Mouse (Mus musculus): ENCODE measurements around the gene Itpr1. TPM values are rescaled to one million over a fixed set of nuclear protein-coding genes. Genes with fewer than 3 reads are reported as not detected.

Gene Itpr1
- polyA plus RNA-seq, 1 experiment from 2014 or later, result 15.0 TPM

GRCm38 (mm10) chr6:108472748-108473147 is 259.9 kb downstream of the Itpr1 start:
- no peak overlapping the region for H3K4me2 ChIP-seq (ENCODE audit: low read length)

DNA sequence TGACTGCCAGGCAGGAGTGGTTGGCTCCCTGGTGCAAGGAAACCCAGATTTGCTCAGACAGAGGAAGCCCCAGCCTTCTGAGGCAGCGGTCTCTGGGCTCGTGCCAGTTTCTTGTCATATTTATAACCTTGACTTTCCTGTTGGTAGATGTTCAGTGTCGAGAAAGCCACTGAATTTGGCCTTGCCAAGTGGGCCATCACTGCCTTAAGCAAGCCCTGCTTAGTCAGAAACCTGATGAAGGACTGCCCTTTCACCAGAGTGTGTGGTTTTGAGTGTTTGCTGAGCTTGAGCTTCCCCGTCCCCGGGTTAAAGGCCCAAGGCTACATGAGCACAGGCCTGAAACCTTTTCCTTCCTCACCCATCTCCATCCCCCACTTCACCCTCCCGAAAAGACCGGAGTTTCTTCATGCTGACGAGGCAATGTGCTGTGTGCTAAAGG is 263.9 kb downstream of the Itpr1 start:
- no peak overlapping the region for H3K27ac ChIP-seq (ENCODE audit: low read length)
- H3K9me3 ChIP-seq (ENCODE audit: control insufficient read depth, low read length), result no peaks in the 10 kb centered on the region
- no peaks in the 10 kb centered on the region for H3K27me3 ChIP-seq (replicated peaks; ENCODE audit: control insufficient read depth, insufficient read depth, low read length)
- no peaks in the 10 kb centered on the region for H3K36me3 ChIP-seq (ENCODE audit: control insufficient read depth, insufficient read depth)
- ATAC-seq, result no peak
- no peak overlapping the region for H3K4me3 ChIP-seq (replicated peaks; ENCODE audit: low read length)
- 82% methylated on average over 8 of the region's 8 CpGs for WGBS
- H3K9ac ChIP-seq (replicated peaks; ENCODE audit: low read depth, low read length), result no peak overlapping the region
- no peaks in the 10 kb centered on the region for H3K4me1 ChIP-seq (replicated peaks; ENCODE audit: control insufficient read depth, insufficient read depth, low read length)
- H3K4me2 ChIP-seq (ENCODE audit: low read length), result no peak overlapping the region

More at GRCm38 (mm10) chr6:108472748-108473147, 259.9 kb downstream of the Itpr1 start:
- ATAC-seq, result no peak
- WGBS, result 88% methylated on average over 3 of the region's 3 CpGs
- Histone ChIP-seq H3K4me3 (replicated peaks; ENCODE audit: low read length) (no peak overlapping the region), H3K9me3 (ENCODE audit: control insufficient read depth, low read length) (no peaks in the 10 kb centered on the region), H3K9ac (replicated peaks; ENCODE audit: low read depth, low read length) (no peak overlapping the region), H3K27ac (ENCODE audit: low read length) (no peak overlapping the region), H3K36me3 (ENCODE audit: control insufficient read depth, insufficient read depth) (no peaks in the 10 kb centered on the region), H3K4me1 (replicated peaks; ENCODE audit: control insufficient read depth, insufficient read depth, low read length) (no peaks in the 10 kb centered on the region), H3K27me3 (replicated peaks; ENCODE audit: control insufficient read depth, insufficient read depth, low read length) (no peaks in the 10 kb centered on the region)

- WGBS, result 92% methylated on average over 6 of the region's 6 CpGs
- ATAC-seq, result no peak
- H3K9ac ChIP-seq (replicated peaks; ENCODE audit: low read depth, low read length), result no peak overlapping the region
- no peak overlapping the region for H3K27ac ChIP-seq (ENCODE audit: low read length)
- no peaks in the 10 kb centered on the region for H3K36me3 ChIP-seq (ENCODE audit: control insufficient read depth, insufficient read depth)
- no peaks in the 10 kb centered on the region for H3K4me1 ChIP-seq (replicated peaks; ENCODE audit: control insufficient read depth, insufficient read depth, low read length)
- no peak overlapping the region for H3K4me3 ChIP-seq (replicated peaks; ENCODE audit: low read length)
- H3K27me3 ChIP-seq (replicated peaks; ENCODE audit: control insufficient read depth, insufficient read depth, low read length), result no peaks in the 10 kb centered on the region
- H3K9me3 ChIP-seq (ENCODE audit: control insufficient read depth, low read length), result no peaks in the 10 kb centered on the region
- H3K4me2 ChIP-seq (ENCODE audit: low read length), result no peak overlapping the region
Measured at GRCm38 (mm10) chr6:108477602-108478001, 264.7 kb downstream of the Itpr1 start.

DNA sequence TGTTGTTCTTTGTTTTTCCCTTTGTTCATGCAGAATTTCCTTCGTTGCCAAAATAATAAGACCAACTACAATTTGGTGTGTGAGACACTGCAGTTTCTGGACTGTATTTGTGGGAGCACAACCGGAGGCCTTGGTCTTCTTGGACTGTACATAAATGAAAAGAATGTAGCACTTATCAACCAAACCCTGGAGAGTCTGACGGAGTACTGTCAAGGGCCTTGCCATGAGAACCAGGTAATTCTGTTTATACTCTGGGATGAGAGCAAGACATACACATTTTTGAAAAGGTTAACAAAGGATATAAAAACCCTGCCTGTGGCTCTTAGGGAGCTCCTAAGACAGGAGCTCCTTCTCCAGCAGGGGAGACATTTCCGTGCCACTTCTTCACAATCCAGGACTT is 268.3 kb downstream of the Itpr1 start:
- Histone ChIP-seq H3K9me3 (ENCODE audit: control insufficient read depth, low read length) (no peaks in the 10 kb centered on the region), H3K4me3 (replicated peaks; ENCODE audit: low read length) (no peak overlapping the region), H3K27ac (ENCODE audit: low read length) (no peak overlapping the region), H3K27me3 (replicated peaks; ENCODE audit: control insufficient read depth, insufficient read depth, low read length) (no peaks in the 10 kb centered on the region), H3K9ac (replicated peaks; ENCODE audit: low read depth, low read length) (no peak overlapping the region), H3K4me2 (ENCODE audit: low read length) (no peak overlapping the region), H3K4me1 (replicated peaks; ENCODE audit: control insufficient read depth, insufficient read depth, low read length) (no peaks in the 10 kb centered on the region), H3K36me3 (ENCODE audit: control insufficient read depth, insufficient read depth) (no peaks in the 10 kb centered on the region)
- no peak for ATAC-seq
- 91% methylated on average over 4 of the region's 4 CpGs for WGBS

GRCm38 (mm10) chr6:108482464-108482863 is 269.6 kb downstream of the Itpr1 start:
- no peak for ATAC-seq
- WGBS, result 93% methylated on average over 5 of the region's 5 CpGs
- Histone ChIP-seq H3K9ac (replicated peaks; ENCODE audit: low read depth, low read length) (no peak overlapping the region), H3K4me1 (replicated peaks; ENCODE audit: control insufficient read depth, insufficient read depth, low read length) (no peaks in the 10 kb centered on the region), H3K4me3 (replicated peaks; ENCODE audit: low read length) (no peak overlapping the region), H3K9me3 (ENCODE audit: control insufficient read depth, low read length) (no peaks in the 10 kb centered on the region), H3K27me3 (replicated peaks; ENCODE audit: control insufficient read depth, insufficient read depth, low read length) (no peaks in the 10 kb centered on the region), H3K36me3 (ENCODE audit: control insufficient read depth, insufficient read depth) (no peaks in the 10 kb centered on the region), H3K27ac (ENCODE audit: low read length) (no peak overlapping the region), H3K4me2 (ENCODE audit: low read length) (no peak overlapping the region)

DNA sequence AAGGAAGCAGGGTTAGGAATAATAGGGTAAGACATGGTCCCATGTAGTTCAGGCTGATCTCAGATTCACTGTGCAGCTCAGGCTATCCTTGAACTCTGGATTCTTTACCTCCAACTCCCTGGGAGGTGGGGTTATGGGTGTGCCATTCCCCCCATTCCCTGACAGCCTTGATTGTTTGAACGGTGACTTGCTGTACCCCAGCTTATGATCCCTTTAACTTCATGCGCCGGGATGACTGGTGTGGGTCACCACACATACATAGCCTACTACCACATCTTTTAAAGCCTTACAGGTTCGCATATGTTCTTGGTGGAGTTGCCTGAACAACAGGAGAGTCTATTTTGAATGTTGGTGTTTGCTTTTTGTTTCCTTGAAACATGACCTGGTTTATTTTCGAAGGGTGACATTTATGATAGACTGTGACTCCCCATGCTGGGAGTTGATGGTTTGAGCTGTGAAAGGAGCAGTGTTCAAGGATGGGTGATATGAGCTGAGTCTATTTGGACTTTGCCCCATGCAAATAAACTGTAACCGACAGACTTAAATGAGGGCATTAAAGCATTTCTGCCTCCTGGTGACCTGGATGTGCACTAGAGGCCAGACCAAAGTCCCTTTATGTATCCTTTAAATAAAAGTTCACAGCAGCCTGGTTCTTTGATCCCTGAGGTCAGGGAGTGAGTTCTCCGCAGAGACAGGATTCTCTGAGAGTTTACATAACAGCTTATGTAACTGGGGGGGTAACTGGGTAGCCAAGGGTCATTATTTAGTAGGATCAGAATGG is 273.5 kb downstream of the Itpr1 start:
- WGBS, result 92% methylated on average over 7 of the region's 7 CpGs
- Histone ChIP-seq H3K27me3 (replicated peaks; ENCODE audit: control insufficient read depth, insufficient read depth, low read length) (no peaks in the 10 kb centered on the region), H3K9ac (replicated peaks; ENCODE audit: low read depth, low read length) (no peak overlapping the region), H3K36me3 (ENCODE audit: control insufficient read depth, insufficient read depth) (no peaks in the 10 kb centered on the region), H3K4me2 (ENCODE audit: low read length) (no peak overlapping the region), H3K9me3 (ENCODE audit: control insufficient read depth, low read length) (no peaks in the 10 kb centered on the region), H3K4me3 (replicated peaks; ENCODE audit: low read length) (no peak overlapping the region), H3K27ac (ENCODE audit: low read length) (no peak overlapping the region), H3K4me1 (replicated peaks; ENCODE audit: control insufficient read depth, insufficient read depth, low read length) (no peaks in the 10 kb centered on the region)
- no peak for ATAC-seq

DNA sequence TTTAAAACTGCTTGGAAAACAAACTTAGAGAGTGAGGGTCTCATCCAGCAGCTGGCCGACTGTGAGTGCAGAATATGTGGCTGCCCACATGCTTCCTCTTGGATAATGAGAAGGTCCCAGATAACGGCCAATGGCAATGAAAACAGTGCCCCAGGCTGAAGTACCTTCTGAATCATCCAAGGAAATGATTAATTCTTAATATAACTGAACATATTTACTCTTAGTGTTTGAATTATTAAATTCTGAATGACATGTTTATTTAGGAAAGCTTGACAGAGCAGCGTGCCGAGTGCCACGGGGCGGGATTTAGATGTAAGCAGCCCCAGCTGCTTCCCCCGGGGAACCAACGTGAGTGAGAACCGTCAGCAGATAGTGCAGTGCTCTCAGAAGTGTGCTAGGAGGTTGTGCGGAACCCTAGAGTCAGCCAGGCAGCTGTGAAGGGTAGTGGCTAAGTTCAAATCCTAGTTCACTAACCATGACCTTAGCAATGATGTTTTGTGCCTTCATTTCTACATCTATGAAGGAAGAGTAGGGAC is 274.5 kb downstream of the Itpr1 start:
- no peak for ATAC-seq
- 83% methylated on average over 10 of the region's 10 CpGs for WGBS

DNA sequence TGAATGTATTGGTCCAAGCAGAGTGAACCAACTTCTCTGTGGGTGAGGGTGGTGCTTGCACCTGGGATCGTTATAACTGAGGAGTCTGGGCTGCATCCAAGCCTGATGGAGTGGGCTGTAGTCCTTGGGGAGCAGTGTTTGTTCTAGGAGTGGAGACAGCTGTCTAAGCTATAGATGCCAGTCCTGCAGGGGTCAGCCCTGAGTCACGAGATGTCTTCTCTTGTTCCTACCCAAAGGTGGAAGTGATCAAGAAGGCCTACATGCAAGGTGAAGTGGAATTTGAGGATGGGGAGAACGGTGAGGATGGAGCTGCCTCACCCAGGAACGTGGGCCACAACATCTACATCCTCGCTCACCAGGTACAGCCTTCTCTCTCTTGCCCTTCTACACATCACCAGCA is 275.4 kb downstream of the Itpr1 start:
- no peaks in the 10 kb centered on the region for H3K27me3 ChIP-seq (replicated peaks; ENCODE audit: control insufficient read depth, insufficient read depth, low read length)
- no peak overlapping the region for H3K4me2 ChIP-seq (ENCODE audit: low read length)
- H3K9ac ChIP-seq (replicated peaks; ENCODE audit: low read depth, low read length), result no peak overlapping the region
- no peak overlapping the region for H3K4me3 ChIP-seq (replicated peaks; ENCODE audit: low read length)
- no peaks in the 10 kb centered on the region for H3K4me1 ChIP-seq (replicated peaks; ENCODE audit: control insufficient read depth, insufficient read depth, low read length)
- 87% methylated on average over 5 of the region's 5 CpGs for WGBS
- no peak for ATAC-seq
- H3K27ac ChIP-seq (ENCODE audit: low read length), result no peak overlapping the region
- H3K9me3 ChIP-seq (ENCODE audit: control insufficient read depth, low read length), result no peaks in the 10 kb centered on the region
- H3K36me3 ChIP-seq (ENCODE audit: control insufficient read depth, insufficient read depth), result no peaks in the 10 kb centered on the region

More for the DNA sequence above, 274.5 kb downstream of the Itpr1 start:
- H3K9me3 ChIP-seq (ENCODE audit: control insufficient read depth, low read length), result no peaks in the 10 kb centered on the region
- H3K36me3 ChIP-seq (ENCODE audit: control insufficient read depth, insufficient read depth), result no peaks in the 10 kb centered on the region
- H3K9ac ChIP-seq (replicated peaks; ENCODE audit: low read depth, low read length), result no peak overlapping the region
- no peaks in the 10 kb centered on the region for H3K4me1 ChIP-seq (replicated peaks; ENCODE audit: control insufficient read depth, insufficient read depth, low read length)
- no peaks in the 10 kb centered on the region for H3K27me3 ChIP-seq (replicated peaks; ENCODE audit: control insufficient read depth, insufficient read depth, low read length)
- H3K4me3 ChIP-seq (replicated peaks; ENCODE audit: low read length), result no peak overlapping the region
- H3K27ac ChIP-seq (ENCODE audit: low read length), result no peak overlapping the region
- H3K4me2 ChIP-seq (ENCODE audit: low read length), result no peak overlapping the region

GRCm38 (mm10) chr6:108491969-108492368 is 279.1 kb downstream of the Itpr1 start:
- H3K4me1 ChIP-seq (replicated peaks; ENCODE audit: control insufficient read depth, insufficient read depth, low read length), result peaks cover 8% of the 10 kb centered on the region
- no peaks in the 10 kb centered on the region for H3K36me3 ChIP-seq (ENCODE audit: control insufficient read depth, insufficient read depth)
- no peaks in the 10 kb centered on the region for H3K27me3 ChIP-seq (replicated peaks; ENCODE audit: control insufficient read depth, insufficient read depth, low read length)
- WGBS, result 77% methylated on average over 1 of the region's 1 CpGs
- no peak overlapping the region for H3K27ac ChIP-seq (ENCODE audit: low read length)
- no peak overlapping the region for H3K4me3 ChIP-seq (replicated peaks; ENCODE audit: low read length)
- H3K9ac ChIP-seq (replicated peaks; ENCODE audit: low read depth, low read length), result no peak overlapping the region
- H3K9me3 ChIP-seq (ENCODE audit: control insufficient read depth, low read length), result no peaks in the 10 kb centered on the region
- ATAC-seq, result no peak
- H3K4me2 ChIP-seq (ENCODE audit: low read length), result no peak overlapping the region
